Mouse (Mus musculus): Measurements from ENCODE around the gene Sars2. TPM values are rescaled to one million over a fixed set of nuclear protein-coding genes. Genes with fewer than 3 reads are reported as not detected.
"Not testable (repeated sequence)": the region's sequence is repeated elsewhere in the genome, so short reads cannot be mapped to it uniquely, and the experiment has no call there.

Gene Sars2
- polyA plus RNA-seq, 1 experiment from 2014 or later, result 7.0 TPM

DNA sequence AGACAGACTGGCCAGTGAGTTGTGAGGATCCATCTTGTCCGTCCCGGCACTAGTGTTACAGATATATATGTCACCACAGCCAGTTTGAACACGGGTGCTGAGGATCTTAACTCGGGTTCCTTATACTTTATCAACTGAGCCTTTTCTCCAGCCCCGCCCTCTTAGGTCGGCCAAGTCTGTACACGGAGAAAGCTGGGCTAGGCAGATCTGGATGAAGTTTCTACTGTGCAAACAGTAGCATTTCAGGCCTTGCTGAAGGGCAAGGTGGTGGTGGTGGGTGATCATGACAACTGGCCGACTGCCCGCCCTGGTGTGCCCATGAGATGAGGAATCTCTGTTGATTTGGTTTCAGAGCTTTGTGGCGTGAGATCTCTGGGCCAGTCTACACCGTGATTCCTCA is 44.5 kb upstream of the Sars2 start:
- Histone ChIP-seq H3K36me3 (ENCODE audit: insufficient read depth, low read length) (no peaks in the 10 kb centered on the region), H3K4me2 (replicated peaks; ENCODE audit: low read depth, low read length) (no peak overlapping the region), H3K9me3 (ENCODE audit: low read length) (no peaks in the 10 kb centered on the region), H3K27ac (ENCODE audit: low read length) (no peak overlapping the region), H3K4me3 (ENCODE audit: low read depth, low read length) (no peak overlapping the region), H3K9ac (replicated peaks; ENCODE audit: low read depth) (no peak overlapping the region), H3K27me3 (replicated peaks; ENCODE audit: insufficient read depth, low read length) (no peaks in the 10 kb centered on the region), H3K4me1 (ENCODE audit: insufficient read depth, low read depth, low read length) (no peaks in the 10 kb centered on the region; the same call in 1 of the 2 replicates)
- 75% methylated on average over 11 of the region's 11 CpGs for WGBS
- ATAC-seq, result no peak
- TF ChIP-seq CTCF (IDR thresholded peaks at IDR 0.05) (no peak), EP300 (IDR thresholded peaks at IDR 0.05) (no peak)
- no peak for DNase-seq (ENCODE audit: low spot score)

DNA sequence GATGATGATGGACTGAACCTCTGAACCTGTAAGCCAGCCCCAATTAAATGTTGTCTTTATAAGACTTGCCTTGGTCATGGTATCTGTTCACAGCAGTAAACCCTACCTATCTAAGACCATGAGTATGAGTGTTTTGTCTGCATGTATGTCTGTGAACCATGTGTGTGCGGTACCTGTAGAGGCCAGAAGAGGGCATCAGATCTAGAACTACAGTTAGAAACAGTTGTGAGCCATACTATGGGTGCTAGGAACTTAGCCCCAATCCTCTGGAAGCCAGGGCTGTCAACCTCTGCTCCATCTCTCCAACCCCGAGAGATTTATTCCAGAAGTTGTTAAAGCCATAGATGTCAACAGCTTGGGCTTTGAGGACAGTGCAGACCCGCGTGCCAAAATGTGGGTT is 41.5 kb upstream of the Sars2 start:
- Histone ChIP-seq H3K27me3 (replicated peaks; ENCODE audit: insufficient read depth, low read length) (no peaks in the 10 kb centered on the region), H3K36me3 (ENCODE audit: insufficient read depth, low read length) (no peaks in the 10 kb centered on the region), H3K4me1 (ENCODE audit: insufficient read depth, low read depth, low read length) (no peaks in the 10 kb centered on the region), H3K9me3 (ENCODE audit: low read length) (no peaks in the 10 kb centered on the region), H3K4me2 (replicated peaks; ENCODE audit: low read depth, low read length) (no peak overlapping the region), H3K9ac (replicated peaks; ENCODE audit: low read depth) (no peak overlapping the region), H3K4me3 (ENCODE audit: low read depth, low read length) (no peak overlapping the region), H3K27ac (ENCODE audit: low read length) (no peak overlapping the region)
- 99% methylated on average over 4 of the region's 4 CpGs for WGBS
- no peak for DNase-seq (ENCODE audit: low spot score)
- ATAC-seq, result no peak
- no peak for TF ChIP-seq CTCF (IDR thresholded peaks at IDR 0.05)
- no peak for TF ChIP-seq EP300 (IDR thresholded peaks at IDR 0.05)

DNA sequence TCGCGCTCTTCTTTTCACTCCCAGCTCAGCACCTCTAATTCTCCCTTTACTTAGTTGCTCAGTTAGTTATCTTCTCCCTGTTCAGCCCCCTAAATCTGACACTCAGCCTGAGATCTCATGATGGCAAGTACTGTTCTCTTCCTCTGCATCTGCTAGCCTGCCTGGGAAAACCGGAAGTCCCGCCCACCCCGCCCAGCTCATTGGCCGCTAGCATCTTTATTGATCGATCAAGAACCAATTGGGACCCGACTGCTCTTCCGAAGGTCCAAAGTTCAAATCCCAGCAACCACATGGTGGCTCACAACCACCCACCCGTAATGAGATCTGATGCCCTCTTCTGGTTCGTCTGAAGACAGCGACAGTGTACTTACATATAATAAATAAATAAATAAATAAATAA is 40.5 kb upstream of the Sars2 start:
- not testable (repeated sequence) for H3K4me2 ChIP-seq (replicated peaks; ENCODE audit: low read depth, low read length); H3K27ac ChIP-seq (ENCODE audit: low read length); H3K9me3 ChIP-seq (ENCODE audit: low read length); H3K9ac ChIP-seq (replicated peaks; ENCODE audit: low read depth); H3K4me3 ChIP-seq (ENCODE audit: low read depth, low read length); DNase-seq (ENCODE audit: low spot score); H3K27me3 ChIP-seq (replicated peaks; ENCODE audit: insufficient read depth, low read length); H3K36me3 ChIP-seq (ENCODE audit: insufficient read depth, low read length); H3K4me1 ChIP-seq (ENCODE audit: insufficient read depth, low read depth, low read length); ATAC-seq
- WGBS, result 95% methylated on average over 12 of the region's 12 CpGs

DNA sequence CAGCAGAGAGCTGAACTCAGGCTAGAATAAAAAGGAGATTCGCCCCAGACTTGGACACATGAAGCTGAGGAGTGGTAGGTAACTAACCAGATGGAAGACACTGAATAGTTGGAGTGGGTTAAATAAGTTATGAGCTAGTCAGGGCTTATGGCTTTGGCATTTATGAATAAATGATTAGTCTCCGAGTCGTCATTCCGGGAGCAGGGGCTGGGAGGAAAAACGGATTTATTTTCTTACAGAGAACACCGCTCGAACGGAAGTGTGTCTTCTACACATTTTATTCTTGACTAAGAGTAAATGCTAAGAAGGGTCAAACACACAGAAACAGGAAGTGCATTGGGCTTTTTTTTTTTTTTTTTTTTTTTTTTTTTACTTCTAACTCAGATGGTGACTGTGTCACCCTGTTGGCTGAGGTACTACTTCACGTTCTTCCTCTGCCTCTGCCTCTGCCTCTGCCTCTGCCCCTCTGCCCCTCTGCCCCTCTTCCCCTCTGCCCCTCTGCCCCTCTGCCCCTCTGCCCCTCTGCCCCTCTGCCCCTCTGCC is 39.1 kb upstream of the Sars2 start:
- Histone ChIP-seq H3K4me2 (replicated peaks; ENCODE audit: low read depth, low read length) (no peak overlapping the region), H3K36me3 (ENCODE audit: insufficient read depth, low read length) (no peaks in the 10 kb centered on the region), H3K27ac (ENCODE audit: low read length) (no peak overlapping the region), H3K9ac (replicated peaks; ENCODE audit: low read depth) (no peak overlapping the region), H3K9me3 (ENCODE audit: low read length) (no peaks in the 10 kb centered on the region), H3K4me1 (ENCODE audit: insufficient read depth, low read depth, low read length) (no peaks in the 10 kb centered on the region), H3K4me3 (ENCODE audit: low read depth, low read length) (no peak overlapping the region), H3K27me3 (replicated peaks; ENCODE audit: insufficient read depth, low read length) (no peaks in the 10 kb centered on the region)
- DNase-seq (ENCODE audit: low spot score), result no peak
- ATAC-seq, result no peak
- TF ChIP-seq EP300 (IDR thresholded peaks at IDR 0.05) (no peak), CTCF (IDR thresholded peaks at IDR 0.05) (no peak)
- 51% methylated on average over 9 of the region's 9 CpGs for WGBS

DNA sequence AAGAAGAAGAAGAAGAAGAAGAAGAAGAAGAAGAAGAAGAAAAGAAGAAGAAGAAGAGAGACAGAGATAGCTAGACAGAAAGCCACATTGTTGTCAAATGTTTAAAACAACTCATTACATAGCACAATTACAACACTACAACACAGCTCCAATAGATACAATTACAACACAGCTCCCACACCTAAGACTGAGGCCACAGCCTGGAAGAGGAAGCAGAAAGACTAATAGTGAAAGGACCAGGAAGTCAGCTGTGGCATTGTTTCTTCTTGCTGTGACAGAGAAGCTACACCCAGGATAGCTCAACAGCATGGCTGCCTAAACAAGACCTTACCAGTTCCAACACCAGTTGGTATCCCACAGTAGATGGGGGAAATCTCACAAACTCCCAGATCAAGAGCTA is 32.3 kb upstream of the Sars2 start:
- H3K27me3 ChIP-seq (replicated peaks; ENCODE audit: insufficient read depth, low read length), result no peaks in the 10 kb centered on the region
- no peak overlapping the region for H3K4me2 ChIP-seq (replicated peaks; ENCODE audit: low read depth, low read length)
- ATAC-seq, result no peak

DNA sequence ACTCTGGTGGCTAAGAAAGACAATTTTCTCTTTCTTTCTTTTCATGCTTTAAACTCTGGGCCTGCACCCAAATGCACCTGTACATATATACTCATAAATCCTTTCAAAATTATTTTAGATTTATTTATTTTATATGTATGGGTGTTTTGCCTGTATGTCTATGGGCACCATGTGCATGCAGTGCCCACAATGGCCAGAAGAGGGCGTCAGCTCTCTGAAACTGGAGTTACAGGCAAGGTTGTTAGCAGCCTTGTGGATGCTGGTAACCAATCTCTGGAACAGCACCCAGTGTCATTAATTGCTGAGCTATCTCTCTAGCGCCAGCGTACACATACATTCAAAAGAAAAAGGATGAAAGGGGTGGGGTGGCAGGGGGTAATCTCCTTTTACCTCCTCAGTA is 30.8 kb upstream of the Sars2 start:
- Histone ChIP-seq H3K9ac (replicated peaks; ENCODE audit: low read depth) (no peak overlapping the region), H3K36me3 (ENCODE audit: insufficient read depth, low read length) (no peaks in the 10 kb centered on the region), H3K9me3 (ENCODE audit: low read length) (no peaks in the 10 kb centered on the region), H3K4me3 (ENCODE audit: low read depth, low read length) (no peak overlapping the region), H3K4me1 (ENCODE audit: insufficient read depth, low read depth, low read length) (no peaks in the 10 kb centered on the region), H3K27ac (ENCODE audit: low read length) (no peak overlapping the region), H3K27me3 (replicated peaks; ENCODE audit: insufficient read depth, low read length) (no peaks in the 10 kb centered on the region), H3K4me2 (replicated peaks; ENCODE audit: low read depth, low read length) (no peak overlapping the region)
- no peak for DNase-seq (ENCODE audit: low spot score)
- WGBS, result 64% methylated on average over 3 of the region's 3 CpGs
- TF ChIP-seq EP300 (IDR thresholded peaks at IDR 0.05) (no peak), CTCF (IDR thresholded peaks at IDR 0.05) (peak; percentile 29)
- no peak for ATAC-seq

More for the DNA sequence above, 32.3 kb upstream of the Sars2 start:
- H3K4me1 ChIP-seq (ENCODE audit: insufficient read depth, low read depth, low read length), result no peaks in the 10 kb centered on the region
- H3K36me3 ChIP-seq (ENCODE audit: insufficient read depth, low read length), result no peaks in the 10 kb centered on the region
- no peak for DNase-seq (ENCODE audit: low spot score)
- H3K4me3 ChIP-seq (ENCODE audit: low read depth, low read length), result no peak overlapping the region
- H3K9me3 ChIP-seq (ENCODE audit: low read length), result no peaks in the 10 kb centered on the region
- no peak overlapping the region for H3K27ac ChIP-seq (ENCODE audit: low read length)
- no peak for TF ChIP-seq EP300 (IDR thresholded peaks at IDR 0.05)
- no peak overlapping the region for H3K9ac ChIP-seq (replicated peaks; ENCODE audit: low read depth)

DNA sequence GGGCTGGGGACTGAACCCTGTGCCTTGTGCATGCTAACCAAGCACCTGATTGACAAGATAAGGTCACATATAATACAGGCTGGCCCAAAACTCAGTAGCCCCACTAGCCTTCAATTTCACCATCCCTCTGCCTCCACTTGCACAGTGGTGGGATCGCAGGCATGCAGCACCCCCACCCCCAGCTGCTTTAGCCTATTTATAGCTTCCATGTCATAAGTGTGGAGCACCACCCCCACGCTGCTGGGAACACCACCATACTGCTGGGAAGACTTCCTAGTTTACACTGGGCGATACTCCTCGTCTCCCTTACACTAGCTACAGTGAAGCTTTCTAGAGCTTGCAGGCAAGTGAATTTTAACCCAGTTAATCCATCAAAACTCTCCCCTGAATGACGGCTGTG is 27.1 kb upstream of the Sars2 start:
- Histone ChIP-seq H3K27ac (ENCODE audit: low read length) (no peak overlapping the region), H3K4me3 (ENCODE audit: low read depth, low read length) (no peak overlapping the region), H3K27me3 (replicated peaks; ENCODE audit: insufficient read depth, low read length) (no peaks in the 10 kb centered on the region), H3K4me1 (ENCODE audit: insufficient read depth, low read depth, low read length) (no peaks in the 10 kb centered on the region), H3K4me2 (replicated peaks; ENCODE audit: low read depth, low read length) (no peak overlapping the region), H3K9ac (replicated peaks; ENCODE audit: low read depth) (no peak overlapping the region), H3K9me3 (ENCODE audit: low read length) (no peaks in the 10 kb centered on the region), H3K36me3 (ENCODE audit: insufficient read depth, low read length) (no peaks in the 10 kb centered on the region)
- 57% methylated on average over 5 of the region's 5 CpGs for WGBS
- DNase-seq (ENCODE audit: low spot score) (no peak), ATAC-seq (no peak)
- TF ChIP-seq CTCF (IDR thresholded peaks at IDR 0.05) (no peak), EP300 (IDR thresholded peaks at IDR 0.05) (no peak)
